Mouse (Mus musculus): ENCODE data around the gene Serinc3. TPM values are rescaled to one million over a fixed set of nuclear protein-coding genes. Genes with fewer than 3 reads are reported as not detected.
A peak's percentile ranks its signal among the peaks of the same experiment; 100 is the strongest.

Gene Serinc3
- total and polyA plus RNA-seq, 3 experiments: 345 to 611 (median 467) TPM

DNA sequence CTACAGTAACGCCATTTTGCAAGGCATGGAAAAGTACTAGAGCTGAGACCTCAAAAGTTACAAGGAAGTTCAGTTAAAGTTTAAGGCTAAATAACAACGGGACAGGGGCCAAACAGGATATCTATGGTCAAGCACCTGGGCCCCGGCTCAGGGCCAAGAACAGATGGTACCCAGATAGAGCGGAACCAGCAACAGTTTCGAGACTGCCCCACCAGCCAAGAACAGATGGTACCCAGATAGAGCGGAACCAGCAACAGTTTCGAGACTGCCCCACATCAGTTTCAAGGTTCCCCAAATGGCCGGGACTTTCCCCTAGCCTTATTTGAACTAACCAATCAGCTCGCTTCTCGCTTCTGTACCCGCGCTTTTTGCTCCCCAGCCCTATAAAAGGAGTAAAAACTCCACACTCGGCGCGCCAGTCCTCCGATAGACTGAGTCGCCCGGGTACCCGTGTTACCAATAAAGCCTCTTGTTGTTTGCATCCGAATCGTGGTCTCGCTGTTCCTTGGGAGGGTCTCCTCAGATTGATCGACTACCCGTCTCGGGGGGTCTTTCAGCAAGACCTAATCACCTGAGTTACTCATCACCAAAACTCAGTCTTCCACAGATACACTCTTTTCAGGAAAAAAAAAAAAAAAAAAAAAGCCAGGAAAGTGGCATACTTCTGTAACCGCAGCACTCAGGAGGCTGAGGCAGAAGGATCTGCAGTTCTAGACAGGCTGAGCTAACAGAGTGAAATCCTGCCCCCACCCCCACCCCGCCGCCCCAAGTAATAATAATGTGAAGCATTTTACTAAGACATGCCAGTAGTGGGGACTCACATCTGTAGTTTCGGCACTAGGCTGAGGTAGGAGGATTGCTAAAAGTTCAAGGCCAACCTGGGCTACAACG lies 2.0 kb downstream of the Serinc3 start:
- in situ Hi-C loops (cut with MboI; ENCODE audit: low pct_ligation_motif_present, low pct_unique_long_range_greater_than_20kb, low sequenced_read_pairs) (no loop called here), dilution Hi-C loops (cut with MboI; ENCODE audit: extremely low pct_ligation_motif_present, extremely low pct_unique_long_range_greater_than_20kb, low sequenced_read_pairs) (no loop called here)
- Histone ChIP-seq H3K9me3 (replicated peaks; ENCODE audit: low read length) (no peaks in the 10 kb centered on the region), H3K79me2 (replicated peaks; ENCODE audit: control insufficient read depth, extremely low read depth, insufficient read depth, poor library complexity, severe bottlenecking) (peaks cover 62% of the 10 kb centered on the region), H3K27ac (ENCODE audit: insufficient read depth, low read depth) (peak overlapping the region; percentile 98), H3K4me2 (ENCODE audit: insufficient read depth, low read depth, poor library complexity, severe bottlenecking) (peak overlapping the region; percentile 100), H3K4me1 (ENCODE audit: control insufficient read depth in 1 of 2, insufficient read depth in 2 of 2) (peaks cover 5 to 44% of the 10 kb centered on the region in 2 experiments), H3K36me3 (replicated peaks in 1 of 2; ENCODE audit: control insufficient read depth in 1 of 2, insufficient read depth in 1 of 2, low read length in 1 of 2) (peaks cover 28 to 34% of the 10 kb centered on the region in 2 experiments), H3K9ac (ENCODE audit: insufficient read depth, low read depth) (peak overlapping the region; percentile 84), H3K4me3 (replicated peaks in 1 of 3; ENCODE audit: low read depth in 2 of 3, low read length in 2 of 3, poor library complexity in 1 of 3) (peak overlapping the region; percentile 71 to 77 (median 75)), H3K27me3 (replicated peaks) (no peaks in the 10 kb centered on the region)
- TF ChIP-seq HCFC1 (IDR thresholded peaks at IDR 0.05; ENCODE audit: low read depth, low read length) (peak; percentile 25; the same call in 1 of the 2 replicates), MAZ (IDR thresholded peaks at IDR 0.05; ENCODE audit: low read depth, low read length) (peak; percentile 84; the same call in 1 of the 2 replicates), EP300 (IDR thresholded peaks at IDR 0.05; ENCODE audit: low read length) (peak; percentile 97), BHLHE40 (IDR thresholded peaks at IDR 0.05; ENCODE audit: low read depth, low read length) (peak; percentile 69), ELF1 (IDR thresholded peaks at IDR 0.05; ENCODE audit: low read depth, low read length) (peak; percentile 61), ZMIZ1 (IDR thresholded peaks at IDR 0.05; ENCODE audit: low read depth, low read length) (peak; percentile 98), SMC3 (IDR thresholded peaks at IDR 0.05; ENCODE audit: low read depth, low read length) (peak; percentile 5; the same call in 1 of the 2 replicates), CHD1 (IDR thresholded peaks at IDR 0.05; ENCODE audit: low read depth, low read length) (no peak), USF2 (conservative IDR thresholded peaks at IDR 0.05; ENCODE audit: low read depth, low read length) (no peak), USF1 (IDR thresholded peaks at IDR 0.05; ENCODE audit: low read depth, low read length) (no peak), NELFE (IDR thresholded peaks at IDR 0.05; ENCODE audit: low read depth, low read length) (peak; percentile 97), ETS1 (conservative IDR thresholded peaks at IDR 0.05; ENCODE audit: low read depth, low read length) (peak; percentile 79), TBP (conservative IDR thresholded peaks at IDR 0.05; ENCODE audit: low read depth, low read length) (peak; percentile 96), E2F4 (IDR thresholded peaks at IDR 0.05; ENCODE audit: insufficient replicate concordance, low read depth, low read length) (peak; percentile 97), IRF4 (IDR thresholded peaks at IDR 0.05; ENCODE audit: low read depth, low read length) (peak; percentile 95), MAFK (IDR thresholded peaks at IDR 0.05; ENCODE audit: insufficient replicate concordance, low read length) (no peak; the same call in 1 of the 2 replicates), SIN3A (IDR thresholded peaks at IDR 0.05; ENCODE audit: low read length) (peak; percentile 94), POLR2AphosphoS2 (IDR thresholded peaks at IDR 0.05; ENCODE audit: low read depth, low read length) (peak; percentile 98), RCOR1 (conservative IDR thresholded peaks at IDR 0.05; ENCODE audit: low read depth, low read length) (peak; percentile 96; the same call in 1 of the 2 replicates), MEF2A (IDR thresholded peaks at IDR 0.05; ENCODE audit: borderline replicate concordance, low read depth, low read length) (peak; percentile 93), JUND (conservative IDR thresholded peaks at IDR 0.05; ENCODE audit: low read depth, low read length) (0 out of 2 replicates have a peak, but pooled peaks have one; percentile 10), MYC (IDR thresholded peaks at IDR 0.05; ENCODE audit: low read depth, low read length) (peak; percentile 79), JUN (IDR thresholded peaks at IDR 0.05; ENCODE audit: insufficient read depth, low read depth, low read length) (peak; percentile 22; the same call in 1 of the 2 replicates), MXI1 (IDR thresholded peaks at IDR 0.05; ENCODE audit: low read depth, low read length) (no peak; the same call in none of the 2 replicates), CTCF (conservative IDR thresholded peaks at IDR 0.05 in 1 of 2, IDR thresholded peaks at IDR 0.05 in 1 of 2; ENCODE audit: low read depth in 2 of 2, low read length in 2 of 2) (no peak; a peak in 1 of 4 replicates), GABPA (IDR thresholded peaks at IDR 0.05; ENCODE audit: insufficient replicate concordance, low read depth, low read length) (no peak), ZC3H11A (IDR thresholded peaks at IDR 0.05; ENCODE audit: low read depth, low read length) (no peak), CHD2 (IDR thresholded peaks at IDR 0.05; ENCODE audit: low read length) (peak; percentile 80), POLR2A (IDR thresholded peaks at IDR 0.05; ENCODE audit: low read depth, low read length) (peak; percentile 97), TCF12 (IDR thresholded peaks at IDR 0.05; ENCODE audit: low read depth, low read length) (peak; percentile 100), ZNF384 (IDR thresholded peaks at IDR 0.05; ENCODE audit: low read depth, low read length) (peak; percentile 89), KAT2A (IDR thresholded peaks at IDR 0.05; ENCODE audit: insufficient replicate concordance, low read length) (0 out of 2 replicates have a peak, but pooled peaks have one; percentile 67), PAX5 (IDR thresholded peaks at IDR 0.05; ENCODE audit: low read length) (no peak), NRF1 (IDR thresholded peaks at IDR 0.05; ENCODE audit: low read depth, low read length) (no peak; the same call in 1 of the 2 replicates), UBTF (IDR thresholded peaks at IDR 0.05; ENCODE audit: low read depth, low read length) (no peak), RAD21 (IDR thresholded peaks at IDR 0.05; ENCODE audit: low read depth, low read length) (no peak), ZKSCAN1 (IDR thresholded peaks at IDR 0.05; ENCODE audit: borderline replicate concordance, low read depth, low read length) (no peak), MAX (IDR thresholded peaks at IDR 0.05; ENCODE audit: low read length) (peak; percentile 66)
- peak; percentile 97 for DNase-seq (ENCODE audit: extremely low read depth)

Measured in CH12.LX (cell line).